Mouse (Mus musculus): Measurements from ENCODE around the gene Med18. TPM values are rescaled to one million over a fixed set of nuclear protein-coding genes. Genes with fewer than 3 reads are reported as not detected.

Med18 gene
- total and polyA plus RNA-seq, 3 experiments: 13.4 to 32.9 TPM; not detected in 1

- TF ChIP-seq ZC3H11A (IDR thresholded peaks at IDR 0.05; ENCODE audit: low read depth, low read length): no peak
- TF ChIP-seq MEF2A (IDR thresholded peaks at IDR 0.05; ENCODE audit: extremely low read depth, insufficient replicate concordance, low read depth, low read length, poor library complexity, severe bottlenecking): no peak
- no peak for TF ChIP-seq UBTF (IDR thresholded peaks at IDR 0.05; ENCODE audit: borderline replicate concordance, insufficient read depth, low read depth, low read length)
- TF ChIP-seq MYB (IDR thresholded peaks at IDR 0.05; ENCODE audit: low read depth, low read length): no peak
- no peak for TF ChIP-seq KAT2A (conservative IDR thresholded peaks at IDR 0.05; ENCODE audit: low read depth, low read length)
- TF ChIP-seq ETS1 (IDR thresholded peaks at IDR 0.05; ENCODE audit: low read depth, low read length): no peak
- no peak for TF ChIP-seq GATA1 (IDR thresholded peaks at IDR 0.05; ENCODE audit: low read depth, low read length)
- TF ChIP-seq RAD21 (IDR thresholded peaks at IDR 0.05; ENCODE audit: low read depth, low read length): no peak
- H3K4me1 ChIP-seq (ENCODE audit: control insufficient read depth in 1 of 2, insufficient read depth in 2 of 2, low read length in 2 of 2): no peaks in the 10 kb centered on the region
- no peak overlapping the region for H3K27ac ChIP-seq (ENCODE audit: control insufficient read depth, low read depth, low read length)
These were observed 12.5 kb upstream of the Med18 start for GRCm38 (mm10) chr4:132475895-132476878.

GRCm38 (mm10) chr4:132474631-132475030 is 10.9 kb upstream of the Med18 start:
- DNase-seq (ENCODE audit: low read depth, low spot score): no peak

More at GRCm38 (mm10) chr4:132475895-132476878, 12.5 kb upstream of the Med18 start:
- H3K9ac ChIP-seq (ENCODE audit: control insufficient read depth, low read depth, low read length, poor library complexity, severe bottlenecking): no peak overlapping the region
- H3K9me3 ChIP-seq (replicated peaks; ENCODE audit: insufficient read depth, low read length): no peaks in the 10 kb centered on the region
- no peaks in the 10 kb centered on the region for H3K79me2 ChIP-seq (ENCODE audit: control insufficient read depth, insufficient read depth, low read length, poor library complexity)
- no peaks in the 10 kb centered on the region; a peak in 1 of 4 replicates for H3K27me3 ChIP-seq (ENCODE audit: control insufficient read depth in 1 of 2, insufficient read depth in 2 of 2, low read length in 2 of 2)
- H3K36me3 ChIP-seq (ENCODE audit: control insufficient read depth in 1 of 2, insufficient read depth in 2 of 2, low read length in 2 of 2): no peaks in the 10 kb centered on the region
- no peak for DNase-seq (ENCODE audit: low read depth, low spot score)
- H3K4me3 ChIP-seq (ENCODE audit: control insufficient read depth in 1 of 2, insufficient read depth in 1 of 2, low read depth in 2 of 2, low read length in 2 of 2): no peak overlapping the region

More at GRCm38 (mm10) chr4:132474631-132475030, 10.9 kb upstream of the Med18 start:
- H3K9me3 ChIP-seq (replicated peaks; ENCODE audit: insufficient read depth, low read length): no peaks in the 10 kb centered on the region
- H3K27ac ChIP-seq (ENCODE audit: control insufficient read depth, low read depth, low read length): no peak overlapping the region
- no peak overlapping the region for H3K9ac ChIP-seq (ENCODE audit: control insufficient read depth, low read depth, low read length, poor library complexity, severe bottlenecking)
- peaks cover 0 to 6% of the 10 kb centered on the region in 2 experiments; a peak in 1 of 4 replicates for H3K4me1 ChIP-seq (ENCODE audit: control insufficient read depth in 1 of 2, insufficient read depth in 2 of 2, low read length in 2 of 2)
- H3K4me3 ChIP-seq (ENCODE audit: control insufficient read depth in 1 of 2, insufficient read depth in 1 of 2, low read depth in 2 of 2, low read length in 2 of 2): no peak overlapping the region
- TF ChIP-seq CHD1 (IDR thresholded peaks at IDR 0.05; ENCODE audit: low read depth, low read length) (no peak), BHLHE40 (IDR thresholded peaks at IDR 0.05; ENCODE audit: borderline replicate concordance, low read depth, low read length) (no peak), ZNF384 (IDR thresholded peaks at IDR 0.05; ENCODE audit: low read depth, low read length) (no peak), POLR2AphosphoS2 (IDR thresholded peaks at IDR 0.05; ENCODE audit: low read length) (no peak), NRF1 (IDR thresholded peaks at IDR 0.05; ENCODE audit: insufficient read depth, low read depth, low read length, poor library complexity, severe bottlenecking) (no peak), ETS1 (IDR thresholded peaks at IDR 0.05; ENCODE audit: low read depth, low read length) (no peak), USF1 (IDR thresholded peaks at IDR 0.05; ENCODE audit: low read depth, low read length) (no peak), MEF2A (IDR thresholded peaks at IDR 0.05; ENCODE audit: extremely low read depth, insufficient replicate concordance, low read depth, low read length, poor library complexity, severe bottlenecking) (no peak), TCF12 (IDR thresholded peaks at IDR 0.05; ENCODE audit: low read depth, low read length) (no peak), ZKSCAN1 (IDR thresholded peaks at IDR 0.05; ENCODE audit: low read depth, low read length) (no peak), RCOR1 (IDR thresholded peaks at IDR 0.05; ENCODE audit: low read depth, low read length) (no peak), MYB (IDR thresholded peaks at IDR 0.05; ENCODE audit: low read depth, low read length) (no peak), SMC3 (IDR thresholded peaks at IDR 0.05; ENCODE audit: low read depth, low read length) (no peak), GABPA (IDR thresholded peaks at IDR 0.05; ENCODE audit: low read depth, low read length) (no peak), EP300 (IDR thresholded peaks at IDR 0.05; ENCODE audit: low read depth in 1 of 2, low read length in 2 of 2) (no peak), MAFK (IDR thresholded peaks at IDR 0.05; ENCODE audit: borderline replicate concordance, low read depth, low read length) (no peak), GATA1 (IDR thresholded peaks at IDR 0.05; ENCODE audit: low read depth, low read length) (no peak), USF2 (IDR thresholded peaks at IDR 0.05; ENCODE audit: borderline replicate concordance in 1 of 2, insufficient read depth in 1 of 2, low read depth in 1 of 2, low read length in 2 of 2) (no peak), CTCF (IDR thresholded peaks at IDR 0.05 in 2 of 3, conservative IDR thresholded peaks at IDR 0.05 in 1 of 3; ENCODE audit: control insufficient read depth in 1 of 3, insufficient read depth in 1 of 3, low read depth in 2 of 3, low read length in 3 of 3, poor library complexity in 1 of 3, severe bottlenecking in 1 of 3) (no peak)
- no peaks in the 10 kb centered on the region; a peak in 1 of 4 replicates for H3K27me3 ChIP-seq (ENCODE audit: control insufficient read depth in 1 of 2, insufficient read depth in 2 of 2, low read length in 2 of 2)
- no peaks in the 10 kb centered on the region for H3K36me3 ChIP-seq (ENCODE audit: control insufficient read depth in 1 of 2, insufficient read depth in 2 of 2, low read length in 2 of 2)
- H3K79me2 ChIP-seq (ENCODE audit: control insufficient read depth, insufficient read depth, low read length, poor library complexity): no peaks in the 10 kb centered on the region
